Mouse (Mus musculus) thymus, postnatal 0 days (tissue): Measurements from ENCODE around the gene Tnfrsf13c. TPM values are rescaled to one million over a fixed set of nuclear protein-coding genes. Genes with fewer than 3 reads are reported as not detected.

ENCODE experiments used
- DNase-seq: peaks from one replicate; pipeline ENCODE4 v3.0.0-alpha.2; 2015; ENCODE audit warnings: low spot score
- microRNA counts: library from miRNA; unstranded; fragments of <30 nt; microRNA quantifications from one replicate; lab custom pipeline; 2015
- microRNA-seq: library from miRNA; unstranded; fragments of <30 nt; microRNA quantifications from one replicate; pipeline ENCODE4, GENCODE M21; 2016; ENCODE audit warnings: borderline number of aligned reads
- polyA plus RNA-seq: library from polyadenylated mRNA; unstranded; fragments of >200 nt; fragmentation: Nextera tagmentation; extraction: Ambion mirVana; gene quantifications from 2 replicates; pipeline ENCODE4 v1.2.1, GENCODE M21; 2015

The Tnfrsf13c gene
- polyA plus RNA-seq, 1 experiment from 2014 or later: 0.22 TPM

GRCm38 (mm10) chr15:82184656-82185055, 39.5 kb downstream of the Tnfrsf13c start:
- no peak for DNase-seq

- no peak for DNase-seq
Observed at GRCm38 (mm10) chr15:82184183-82184582, 40.0 kb downstream of the Tnfrsf13c start.

DNA sequence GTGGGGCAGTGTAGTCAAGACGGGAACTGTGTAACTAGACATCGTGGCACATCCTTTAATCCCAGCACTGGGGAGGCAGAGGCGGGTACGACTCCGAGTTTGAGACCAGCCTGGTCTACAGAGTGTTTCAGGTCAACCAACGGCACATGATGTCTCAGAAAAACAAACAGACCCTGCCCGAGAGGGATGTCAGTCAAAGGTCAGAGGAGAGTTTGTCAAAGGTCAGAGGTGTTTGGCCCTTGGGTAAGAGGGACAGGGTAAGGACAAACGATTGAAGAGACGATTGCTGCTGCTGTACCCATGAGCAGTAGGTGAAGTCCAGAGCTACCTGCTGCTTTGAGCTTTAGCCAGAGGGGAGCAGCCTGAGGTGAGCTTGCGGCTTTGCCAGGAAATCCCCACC, 40.6 kb downstream of the Tnfrsf13c start:
- no peak for DNase-seq

GRCm38 (mm10) chr15:82182311-82182710, 41.9 kb downstream of the Tnfrsf13c start:
- DNase-seq: no peak

GRCm38 (mm10) chr15:82181131-82181530, 43.0 kb downstream of the Tnfrsf13c start:
- DNase-seq: no peak

GRCm38 (mm10) chr15:82177743-82178290, 46.4 kb downstream of the Tnfrsf13c start:
- DNase-seq: no peak

GRCm38 (mm10) chr15:82175091-82175490, 49.1 kb downstream of the Tnfrsf13c start:
- no peak for DNase-seq

- no peak for DNase-seq
Observed at GRCm38 (mm10) chr15:82172648-82173047, 51.5 kb downstream of the Tnfrsf13c start.

MicroRNA genes within 50 kb of the gene (microRNA counts, 519-probe panel; counts per million panel counts)
- 3,380 counts per million, percentile 75 among the panel's probes with 10 or more counts for microRNA mmu-miR-33 (lab: Ali Mortazavi, UCI)

Small RNA genes lying within 50 kb of the gene (microRNA-seq; reads per million reads assigned to microRNA genes)
- gene Mir33: 254 reads per million, percentile 57 among the genes with 10 or more reads in this experiment

Other genes with a start within 250 kb of the Tnfrsf13c start
- not detected in 2 replicates for gene 1700029P11Rik, start 243.8 kb downstream of the Tnfrsf13c start, polyA plus RNA-seq
- gene Xrcc6, start 236.5 kb downstream of the Tnfrsf13c start, polyA plus RNA-seq: 441 and 472 TPM in 2 replicates
- 160 and 169 TPM in 2 replicates for gene Desi1, start 190.5 kb downstream of the Tnfrsf13c start, polyA plus RNA-seq
- gene Snu13, start 176.8 kb downstream of the Tnfrsf13c start, polyA plus RNA-seq: 387 and 431 TPM in 2 replicates
- gene 4930407I10Rik, start 165.2 kb downstream of the Tnfrsf13c start, polyA plus RNA-seq: 0.04 TPM in 1 of 2 replicates, not detected in the other
- gene Mei1, start 154.4 kb downstream of the Tnfrsf13c start, polyA plus RNA-seq: 0.04 TPM in 1 of 2 replicates, not detected in the other
- gene Ccdc134, start 96.4 kb downstream of the Tnfrsf13c start, polyA plus RNA-seq: 34.1 and 34.4 TPM in 2 replicates
- gene Srebf2, start 77.2 kb downstream of the Tnfrsf13c start, polyA plus RNA-seq: 152 and 161 TPM in 2 replicates
- 0.15 and 0.26 TPM in 2 replicates for gene Shisa8, start 11.6 kb downstream of the Tnfrsf13c start, polyA plus RNA-seq
- gene Cenpm, start 20.4 kb upstream of the Tnfrsf13c start, polyA plus RNA-seq: 59.3 and 61.5 TPM in 2 replicates
- gene 1500009C09Rik, start 28.0 kb upstream of the Tnfrsf13c start, polyA plus RNA-seq: not detected in 2 replicates
- gene Sept3, start 50.5 kb upstream of the Tnfrsf13c start, polyA plus RNA-seq: 0.90 and 1.1 TPM in 2 replicates
- gene Wbp2nl, start 74.6 kb upstream of the Tnfrsf13c start, polyA plus RNA-seq: 0.22 TPM in 1 of 2 replicates, not detected in the other
- 35.9 and 38.4 TPM in 2 replicates for gene Naga, start 114.6 kb upstream of the Tnfrsf13c start, polyA plus RNA-seq
- 12.5 and 14.2 TPM in 2 replicates for gene Pheta2, start 114.6 kb upstream of the Tnfrsf13c start, polyA plus RNA-seq
- gene Smdt1, start 114.6 kb upstream of the Tnfrsf13c start, polyA plus RNA-seq: 317 and 322 TPM in 2 replicates
- 488 and 492 TPM in 2 replicates for gene Ndufa6, start 130.0 kb upstream of the Tnfrsf13c start, polyA plus RNA-seq
- gene Cyp2d22, start 155.9 kb upstream of the Tnfrsf13c start, polyA plus RNA-seq: 1.8 and 2.7 TPM in 2 replicates
- gene Cyp2d11, start 169.7 kb upstream of the Tnfrsf13c start, polyA plus RNA-seq: not detected in 2 replicates
- 0.10 TPM in 1 of 2 replicates, not detected in the other for gene Cyp2d10, start 182.8 kb upstream of the Tnfrsf13c start, polyA plus RNA-seq
- gene Cyp2d9, start 209.1 kb upstream of the Tnfrsf13c start, polyA plus RNA-seq: not detected in 2 replicates